Comparison of ENCODE assay signal across 9 mouse cellular contexts in genomic region chr7:113687566-113687965, GRCm38 (mm10).
"Had no signal": no experiment of that assay in that cellular context is flagged by ENCODE, and none has a peak within 500 bp of the region (broad histone marks: within the 10 kb centered on the region; RNA-seq: fewer than 3 reads in every experiment).

No protein-coding gene starts in this region.

- H3K4me2 ChIP-seq: limb, embryonic 12.5 days; liver, embryonic 13.5 days had no signal

- H3K27ac ChIP-seq: limb, embryonic 12.5 days; liver, embryonic 13.5 days had no signal

- DNase-seq: kidney, adult 2 months; kidney, postnatal 25 days; layer of hippocampus, postnatal 36 days; liver, embryonic 13.5 days; liver, postnatal 0 days; midbrain, embryonic 14.5 days; thymus, postnatal 4 days had no signal

- H3K4me3 ChIP-seq: limb, embryonic 12.5 days; liver, embryonic 13.5 days; megakaryocyte, embryonic 14.5 days had no signal

- H3K36me3 ChIP-seq: limb, embryonic 12.5 days; liver, embryonic 13.5 days had no signal

- H3K9ac ChIP-seq: limb, embryonic 12.5 days; liver, embryonic 13.5 days; liver, postnatal 0 days had no signal

- H3K27me3 ChIP-seq: limb, embryonic 12.5 days; liver, embryonic 13.5 days had no signal

- H3K9me3 ChIP-seq: limb, embryonic 12.5 days; liver, embryonic 13.5 days; megakaryocyte, embryonic 14.5 days had no signal

- ATAC-seq: liver, postnatal 0 days had no signal

- H3K4me1 ChIP-seq: limb, embryonic 12.5 days; liver, embryonic 13.5 days; megakaryocyte, embryonic 14.5 days had no signal
